Mouse (Mus musculus) spleen, adult 2 months (tissue): ENCODE results near the gene Il17ra. TPM values are rescaled to one million over a fixed set of nuclear protein-coding genes. Genes with fewer than 3 reads are reported as not detected.

ENCODE experiments used
- DNase-seq, 2 experiments: peaks; one replicate each; pipeline versions ENCODE4 v3.0.0 to v3.0.0-alpha.2; 2012 to 2021; ENCODE audit warnings: low spot score in 2 of 2, low read depth in 1 of 2
- H3K27ac ChIP-seq: fragments of 200-500 bp; 2 replicates; pipeline ENCODE4 v1.5.1; 2012; ENCODE audit warnings: low read length, inconsistent platforms; ENCODE audit not compliant: insufficient read depth
- H3K27me3 ChIP-seq: fragments of 200-500 bp; 2 replicates; pipeline ENCODE4 v1.6.1; 2012; ENCODE audit warnings: mild to moderate bottlenecking, moderate library complexity, low read length, inconsistent platforms; ENCODE audit not compliant: control insufficient read depth, insufficient read depth
- H3K36me3 ChIP-seq: fragments of 200-500 bp; 2 replicates; pipeline ENCODE4 v1.6.1; 2012; ENCODE audit warnings: mild to moderate bottlenecking, low read length, inconsistent platforms; ENCODE audit not compliant: control insufficient read depth, insufficient read depth
- H3K4me1 ChIP-seq: fragments of 200-500 bp; 2 replicates; pipeline ENCODE4 v1.6.1; 2011; ENCODE audit warnings: inconsistent platforms; ENCODE audit not compliant: control insufficient read depth, insufficient read depth, insufficient read length
- H3K4me3 ChIP-seq: fragments of 200-500 bp; 2 replicates; pipeline ENCODE4 v1.5.1; 2011; ENCODE audit warnings: mild to moderate bottlenecking, inconsistent platforms; ENCODE audit not compliant: insufficient read depth, insufficient read length; ENCODE audit errors: extremely low read depth
- CTCF ChIP-seq: fragments of 200-500 bp; IDR thresholded peaks from 2 replicates; pipeline ENCODE4 v1.5.1; 2011; ENCODE audit warnings: mild to moderate bottlenecking, inconsistent platforms; ENCODE audit not compliant: insufficient read depth, insufficient read length, insufficient replicate concordance; ENCODE audit errors: extremely low read depth
- POLR2A ChIP-seq: fragments of 200-500 bp; IDR thresholded peaks from 2 replicates; pipeline ENCODE4 v1.6.1; 2011; ENCODE audit warnings: low read depth, low read length, inconsistent platforms
- WGBS: fragments of 180-500 bp; shearing (Covaris S2); methylation state at CpG from one replicate; pipeline ENCODE4 v1.1.7; 2018; 5-methylcytosine and 5-hydroxymethylcytosine counted together
- polyA plus RNA-seq: library from polyadenylated mRNA; depleted of rRNA; stranded (reverse); fragments of >200 nt; gene quantifications from 2 replicates; pipeline ENCODE4 v1.2.3, GENCODE M21; 2012; rRNA removed

The Il17ra gene
- polyA plus RNA-seq = 93.1 and 98.3 TPM in 2 replicates

DNA sequence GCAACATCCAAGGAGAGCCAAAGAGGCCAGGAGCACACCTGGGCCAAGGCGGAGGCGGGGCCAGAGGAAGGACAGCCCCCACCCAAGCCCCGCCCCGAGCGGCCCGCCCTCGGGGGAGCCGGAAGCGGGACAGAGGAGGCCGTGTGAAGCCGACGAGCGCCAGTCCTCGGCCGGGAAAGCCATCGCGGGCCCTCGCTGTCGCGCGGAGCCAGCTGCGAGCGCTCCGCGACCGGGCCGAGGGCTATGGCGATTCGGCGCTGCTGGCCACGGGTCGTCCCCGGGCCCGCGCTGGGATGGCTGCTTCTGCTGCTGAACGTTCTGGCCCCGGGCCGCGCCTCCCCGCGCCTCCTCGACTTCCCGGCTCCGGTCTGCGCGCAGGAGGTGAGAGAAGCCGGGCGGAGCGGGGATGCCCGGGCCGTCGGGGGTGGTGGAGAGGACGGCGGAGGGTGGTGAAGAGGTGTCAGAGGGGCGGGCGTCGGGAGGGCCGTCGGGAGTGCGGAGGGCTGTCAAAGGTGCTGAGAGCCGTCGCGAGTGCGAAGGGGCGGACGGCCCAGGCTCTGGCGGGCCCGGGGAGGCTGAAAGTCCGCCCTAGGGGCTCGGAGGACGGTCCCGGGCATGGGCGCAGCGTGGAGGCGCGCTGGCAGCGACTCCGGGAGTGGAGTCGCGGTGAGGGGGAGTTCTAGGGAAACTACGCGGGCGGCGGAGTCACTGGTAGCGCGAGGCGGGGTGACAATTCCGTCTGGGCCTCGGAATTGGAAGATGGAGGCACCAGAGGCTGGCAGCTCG is at the start of gene Il17ra:
Il17ra (plus strand) TSS at position 162 of the 786 bp plus-strand sequence.
- Histone ChIP-seq H3K4me1 (peaks cover 22% of the 10 kb centered on the region), H3K27me3 (no peaks in the 10 kb centered on the region), H3K27ac (peak within 1 kb of the TSS; percentile 98), H3K4me3 (peak within 1 kb of the TSS; percentile 97), H3K36me3 (no peaks in the 10 kb centered on the region)
- WGBS = under 1% methylated on average over 74 of the region's 90 CpGs
- peak; percentile 61 to 87 for DNase-seq
- no peak for TF ChIP-seq CTCF
- peak; percentile 93 for TF ChIP-seq POLR2A

DNA sequence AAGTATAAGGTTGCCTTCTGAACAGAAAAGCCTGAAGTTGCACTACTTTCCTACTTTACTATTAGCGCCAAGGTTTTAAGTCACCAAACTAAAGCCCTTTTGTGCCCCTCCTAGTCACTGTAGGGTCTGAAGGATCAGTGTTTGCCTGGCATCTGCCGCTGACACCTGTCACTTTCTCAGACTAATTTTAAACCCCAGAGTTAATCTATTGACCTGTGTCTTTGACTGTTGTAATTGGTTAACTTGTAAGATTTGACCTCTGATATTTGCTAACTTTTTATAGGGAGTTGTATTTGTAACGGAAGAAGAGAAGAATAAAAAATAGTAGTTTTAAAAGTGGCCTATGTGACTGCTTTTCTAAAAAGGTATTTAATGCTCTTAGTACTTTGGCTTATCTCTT is 24.9 kb upstream of the Il17ra start:
- WGBS = 95% methylated on average over 3 of the region's 3 CpGs
- Histone ChIP-seq H3K4me3 (no peak overlapping the region), H3K36me3 (peaks cover 22% of the 10 kb centered on the region), H3K4me1 (no peaks in the 10 kb centered on the region), H3K27ac (no peak overlapping the region), H3K27me3 (no peaks in the 10 kb centered on the region)
- no peak for TF ChIP-seq CTCF
- TF ChIP-seq POLR2A = no peak
- no peak for DNase-seq

DNA sequence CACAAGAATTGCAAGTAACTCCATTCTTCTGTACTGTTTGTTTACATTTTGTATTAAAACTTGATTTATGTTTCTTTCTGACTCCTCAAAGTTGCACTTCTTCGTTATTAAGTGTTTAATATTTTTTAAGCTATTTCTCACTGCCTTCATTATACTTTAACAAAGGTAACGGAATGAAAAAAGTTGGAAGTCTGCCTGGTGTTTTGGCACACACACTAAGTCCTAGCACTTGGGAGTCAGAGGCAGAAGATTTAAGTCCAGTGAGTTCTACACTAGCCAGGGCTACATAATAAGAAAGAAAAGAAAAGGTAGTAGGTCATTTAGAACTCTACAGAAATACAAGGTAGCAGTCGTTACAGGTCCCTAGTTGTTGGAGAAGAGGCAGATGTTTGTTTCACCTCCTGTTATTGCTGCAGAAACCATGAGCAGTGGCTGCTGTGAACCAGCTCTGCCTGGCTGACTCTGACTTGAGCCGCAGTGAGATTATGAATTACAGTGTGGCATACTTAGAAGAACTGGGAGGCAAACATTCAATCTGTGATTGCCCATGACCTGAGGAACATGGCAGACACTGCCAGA is 20.8 kb upstream of the Il17ra start:
- no peak overlapping the region for H3K27ac ChIP-seq
- TF ChIP-seq POLR2A = no peak
- no peak for TF ChIP-seq CTCF
- H3K36me3 ChIP-seq = peaks cover 16% of the 10 kb centered on the region
- H3K4me3 ChIP-seq = no peak overlapping the region
- WGBS = 80% methylated on average over 4 of the region's 4 CpGs
- no peaks in the 10 kb centered on the region for H3K4me1 ChIP-seq
- no peaks in the 10 kb centered on the region; the same call in 1 of the 2 replicates for H3K27me3 ChIP-seq
- DNase-seq = no peak

DNA sequence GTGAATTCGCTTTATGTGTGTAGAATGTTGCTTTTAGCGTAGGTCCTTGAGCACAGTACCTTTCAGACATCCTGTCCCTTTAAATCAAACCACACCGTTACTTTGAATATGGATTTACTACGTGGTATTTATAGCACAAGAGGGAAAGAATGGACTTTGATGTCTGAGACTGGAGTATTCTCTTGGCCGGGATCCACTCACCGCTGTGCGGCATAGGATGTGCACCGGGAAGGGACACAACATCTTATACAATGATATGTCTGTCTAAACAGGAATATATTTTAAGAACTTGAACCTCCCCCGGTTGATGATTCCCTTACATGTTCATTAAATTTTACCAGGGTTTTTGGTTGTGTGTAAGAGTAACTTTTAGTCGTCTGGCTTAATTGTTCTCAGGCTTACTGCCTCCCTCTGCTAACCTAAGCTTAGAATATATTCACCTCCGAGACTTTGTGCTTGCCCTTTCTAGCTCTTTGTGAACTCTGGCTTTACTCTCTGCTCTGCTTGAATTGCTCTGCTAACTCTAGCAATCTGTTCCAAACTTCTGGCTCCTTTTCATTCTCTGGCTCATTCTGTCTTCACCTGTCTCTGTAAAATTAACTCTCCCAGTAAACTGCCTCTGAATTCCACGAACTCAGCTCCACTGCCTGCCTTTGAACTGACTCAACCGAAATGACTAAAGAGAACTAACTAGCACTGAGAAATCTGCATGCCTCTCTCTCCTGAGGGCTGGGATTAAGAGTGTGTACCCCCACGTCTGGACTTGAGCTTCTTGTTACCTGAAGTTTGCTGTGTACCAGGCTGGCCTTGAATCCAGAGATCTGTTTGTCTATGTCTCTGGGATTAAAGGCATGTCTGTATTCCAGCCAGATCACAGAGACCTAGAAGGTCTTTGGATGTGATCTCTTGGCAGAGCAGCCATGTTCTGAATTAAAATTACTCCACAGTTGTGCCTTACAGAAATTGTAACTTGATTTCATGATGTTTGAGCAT is 19.4 kb upstream of the Il17ra start:
- Histone ChIP-seq H3K36me3 (peaks cover 14% of the 10 kb centered on the region), H3K27ac (no peak overlapping the region), H3K4me1 (no peaks in the 10 kb centered on the region), H3K4me3 (no peak overlapping the region), H3K27me3 (no peaks in the 10 kb centered on the region; the same call in 1 of the 2 replicates)
- WGBS = 89% methylated on average over 14 of the region's 14 CpGs
- no peak for DNase-seq
- TF ChIP-seq CTCF (no peak), POLR2A (no peak)

DNA sequence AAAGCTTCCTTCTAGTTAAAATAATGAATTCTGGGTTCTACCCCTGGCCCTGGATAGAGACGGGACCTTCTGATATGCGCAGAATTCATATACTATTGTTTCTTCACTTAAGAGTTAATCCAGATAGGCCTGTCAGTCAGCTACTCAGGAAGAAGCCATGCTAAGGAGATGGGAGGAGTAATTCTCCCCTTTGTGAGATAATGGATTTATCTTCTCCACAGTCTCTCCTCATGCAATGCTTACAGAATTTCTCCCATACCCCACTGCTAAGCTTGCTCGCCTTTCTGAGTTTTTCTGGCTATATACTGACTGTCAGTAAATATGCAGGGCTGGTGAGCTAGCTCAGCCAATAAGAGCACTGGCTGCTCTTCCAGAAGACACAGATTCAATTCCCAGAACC is 12.8 kb upstream of the Il17ra start:
- TF ChIP-seq CTCF (no peak), POLR2A (no peak)
- H3K27me3 ChIP-seq = no peaks in the 10 kb centered on the region
- no peaks in the 10 kb centered on the region for H3K36me3 ChIP-seq
- H3K4me1 ChIP-seq = peaks cover 11% of the 10 kb centered on the region; the same call in 1 of the 2 replicates
- 85% methylated on average over 3 of the region's 3 CpGs for WGBS
- no peak overlapping the region for H3K4me3 ChIP-seq
- H3K27ac ChIP-seq = no peak overlapping the region
- DNase-seq = no peak

DNA sequence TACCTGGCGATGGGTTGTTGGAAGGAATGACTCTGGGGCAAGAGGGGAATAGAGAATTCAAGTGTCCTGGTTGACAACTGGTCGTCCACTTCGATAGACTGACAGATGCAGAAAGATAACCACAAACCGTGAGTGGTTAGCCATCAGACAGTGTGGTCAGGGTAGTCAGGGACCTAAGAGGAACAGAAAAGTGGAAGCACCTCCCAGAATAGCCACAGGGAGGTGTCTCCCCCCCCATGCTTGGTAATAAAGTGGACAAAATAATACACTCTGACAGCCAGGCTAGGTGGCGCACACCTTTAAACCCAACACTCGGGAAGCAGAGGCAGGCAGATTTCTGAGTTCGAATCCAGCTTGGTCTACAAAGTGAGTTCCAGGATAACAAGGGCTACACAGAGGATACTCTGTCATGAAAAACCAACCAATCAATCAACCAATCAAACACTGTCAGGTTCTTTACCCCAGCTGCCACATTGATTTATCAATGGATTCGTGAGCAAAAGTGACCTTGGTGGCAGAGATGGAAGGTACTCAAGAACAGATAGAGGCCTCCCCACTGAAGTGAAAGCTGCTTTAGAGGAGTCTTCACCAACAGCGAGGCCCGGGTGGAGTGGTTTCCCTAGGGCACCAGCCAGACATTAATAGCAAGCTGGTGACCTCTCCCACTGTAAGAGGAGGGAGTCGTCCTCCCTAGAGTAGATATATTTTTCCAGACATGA is 10.5 kb upstream of the Il17ra start:
- Histone ChIP-seq H3K27ac (no peak overlapping the region), H3K4me3 (no peak overlapping the region), H3K36me3 (no peaks in the 10 kb centered on the region), H3K27me3 (no peaks in the 10 kb centered on the region), H3K4me1 (peaks cover 11% of the 10 kb centered on the region; the same call in 1 of the 2 replicates)
- WGBS = 38% methylated on average over 11 of the region's 11 CpGs
- no peak for TF ChIP-seq CTCF
- no peak for TF ChIP-seq POLR2A
- DNase-seq = no peak
